Comparison of ENCODE assay signal across 20 mouse cellular contexts in the genomic region with DNA sequence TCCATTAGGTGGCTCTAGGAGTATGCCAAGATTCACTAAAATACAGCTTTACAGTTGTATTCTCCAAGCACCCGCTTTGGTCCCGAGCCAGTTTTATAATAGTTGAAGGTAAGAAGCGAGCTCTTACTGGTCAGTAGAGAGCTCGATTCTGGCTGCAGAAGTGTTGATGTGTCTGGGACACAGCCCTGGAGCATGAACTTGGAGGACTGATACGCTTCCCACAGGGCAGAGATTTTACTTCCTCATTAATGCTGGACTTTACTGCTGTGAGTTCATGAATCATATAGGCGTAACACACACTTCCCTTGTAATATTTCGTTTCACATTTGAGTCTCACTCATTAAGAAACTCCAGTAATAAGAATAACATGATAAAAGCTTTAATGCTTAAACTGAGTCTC.
DNase-seq lines count a peak whose midpoint lies in the region; ATAC-seq and TF ChIP-seq lines count a peak whose summit lies in the region.
"Had no signal": no experiment of that assay in that cellular context is flagged by ENCODE, and none has a peak within 500 bp of the region (broad histone marks: within the 10 kb centered on the region; RNA-seq: fewer than 3 reads in every experiment).

No protein-coding gene starts in this region.

- no peak overlapping the region for H3K4me3 ChIP-seq in heart, adult 2 months
- H3K4me3 ChIP-seq in intestine, postnatal 0 days (ENCODE audit: low read depth, low read length): no peak overlapping the region
- no peak overlapping the region for H3K4me3 ChIP-seq in intestine, embryonic 16.5 days (ENCODE audit: low read length)
- no peak overlapping the region; the same call in 1 of the 2 replicates for H3K4me3 ChIP-seq in macrophage (ENCODE audit: inconsistent target)
- H3K4me3 ChIP-seq in stomach, postnatal 0 days (ENCODE audit: low read depth, low read length): no peak overlapping the region
- H3K4me3 ChIP-seq: embryonic facial prominence, embryonic 12.5 days; erythroblast, embryonic 14.5 days; forebrain, embryonic 13.5 days; layer of hippocampus, adult 2 months; limb, embryonic 15.5 days had no signal

- peak; percentile 91 for DNase-seq in heart, adult 11 months
- DNase-seq in heart, adult 2 months: no peak
- no peak for DNase-seq in stomach, postnatal 0 days (ENCODE audit: low spot score)
- DNase-seq in spleen, postnatal 36 days (ENCODE audit: low spot score in 2 of 2): no peak
- no peak for DNase-seq in cerebellum, postnatal 25 days
- DNase-seq: cerebellum, adult 8-10 months; gastrocnemius, postnatal 36 days; kidney, adult 8-10 months; kidney, postnatal 14 days; lung, postnatal 14 days; right cerebral cortex, adult 18-20 months had no signal

- H3K9ac ChIP-seq in heart, adult 2 months (ENCODE audit: low read depth, low read length): no peak overlapping the region
- H3K9ac ChIP-seq in intestine, postnatal 0 days (ENCODE audit: low read depth, low read length): no peak overlapping the region
- H3K9ac ChIP-seq in intestine, embryonic 16.5 days (ENCODE audit: low read depth, low read length): no peak overlapping the region
- no peak overlapping the region for H3K9ac ChIP-seq in stomach, postnatal 0 days (ENCODE audit: low read length)
- H3K9ac ChIP-seq: embryonic facial prominence, embryonic 12.5 days; forebrain, embryonic 13.5 days; limb, embryonic 15.5 days had no signal

- peak; percentile 64 for ATAC-seq in intestine, postnatal 0 days
- ATAC-seq in intestine, embryonic 16.5 days: no peak
- peak; percentile 78 for ATAC-seq in stomach, postnatal 0 days (ENCODE audit: low FRiP score, low TSS enrichment)
- ATAC-seq: forebrain, embryonic 13.5 days; midbrain, embryonic 16.5 days had no signal

- no peaks in the 10 kb centered on the region; the same call in 1 of the 2 replicates for H3K79me2 ChIP-seq in heart, adult 2 months (replicated peaks; ENCODE audit: control insufficient read depth, insufficient read depth, low read length)
- H3K79me2 ChIP-seq in macrophage (ENCODE audit: inconsistent target): peaks cover 91% of the 10 kb centered on the region

- H3K4me1 ChIP-seq in heart, adult 2 months (ENCODE audit: control insufficient read depth, insufficient read depth, low read length): peaks cover 9% of the 10 kb centered on the region
- peaks cover 12% of the 10 kb centered on the region; the same call in 1 of the 2 replicates for H3K4me1 ChIP-seq in intestine, postnatal 0 days (replicated peaks; ENCODE audit: control insufficient read depth, insufficient read depth, low read length)
- peaks cover 25% of the 10 kb centered on the region for H3K4me1 ChIP-seq in intestine, embryonic 16.5 days (ENCODE audit: control insufficient read depth, insufficient read depth, low read length)
- no peaks in the 10 kb centered on the region; the same call in 1 of the 2 replicates for H3K4me1 ChIP-seq in stomach, postnatal 0 days (replicated peaks; ENCODE audit: control insufficient read depth, insufficient read depth)

- no peak for TF ChIP-seq CTCF in heart, adult 2 months (IDR thresholded peaks at IDR 0.05)
- TF ChIP-seq CTCF in intestine, postnatal 0 days (IDR thresholded peaks at IDR 0.05; ENCODE audit: low read depth): no peak
- no peak for TF ChIP-seq CTCF in stomach, postnatal 0 days (IDR thresholded peaks at IDR 0.05; ENCODE audit: low read depth)

- WGBS in heart, adult 2 months: 60% methylated on average over 7 of the region's 7 CpGs
- WGBS in intestine, postnatal 0 days: 55% methylated on average over 7 of the region's 7 CpGs
- WGBS in intestine, embryonic 16.5 days: 70% methylated on average over 7 of the region's 7 CpGs
- 39% methylated on average over 7 of the region's 7 CpGs for WGBS in macrophage (ENCODE audit: missing documents)
- 75% methylated on average over 7 of the region's 7 CpGs for WGBS in stomach, postnatal 0 days

- H3K27ac ChIP-seq in heart, adult 2 months: no peak overlapping the region
- H3K27ac ChIP-seq in intestine, postnatal 0 days (ENCODE audit: low read depth, low read length): no peak overlapping the region
- H3K27ac ChIP-seq in intestine, embryonic 16.5 days (ENCODE audit: low read length): no peak overlapping the region; the same call in 1 of the 2 replicates
- H3K27ac ChIP-seq in macrophage: peak overlapping the region; percentile 51
- no peak overlapping the region for H3K27ac ChIP-seq in stomach, postnatal 0 days (replicated peaks)
- H3K27ac ChIP-seq: embryonic facial prominence, embryonic 12.5 days; forebrain, embryonic 13.5 days; limb, embryonic 15.5 days had no signal

- H3K27me3 ChIP-seq in heart, adult 2 months (ENCODE audit: control insufficient read depth, insufficient read depth, low read length): no peaks in the 10 kb centered on the region
- H3K27me3 ChIP-seq in intestine, postnatal 0 days (replicated peaks; ENCODE audit: control insufficient read depth, insufficient read depth, low read length): no peaks in the 10 kb centered on the region
- no peaks in the 10 kb centered on the region for H3K27me3 ChIP-seq in intestine, embryonic 16.5 days (replicated peaks; ENCODE audit: control insufficient read depth, insufficient read depth, low read length)
- no peaks in the 10 kb centered on the region for H3K27me3 ChIP-seq in stomach, postnatal 0 days (ENCODE audit: control insufficient read depth, insufficient read depth, low read length)
- H3K27me3 ChIP-seq: embryonic facial prominence, embryonic 12.5 days; forebrain, embryonic 13.5 days; limb, embryonic 15.5 days had no signal

- peaks cover 8% of the 10 kb centered on the region for H3K36me3 ChIP-seq in heart, adult 2 months (ENCODE audit: control insufficient read depth, insufficient read depth, low read length)
- H3K36me3 ChIP-seq in intestine, postnatal 0 days (ENCODE audit: control insufficient read depth, insufficient read depth): peaks cover 4% of the 10 kb centered on the region
- H3K36me3 ChIP-seq in intestine, embryonic 16.5 days (ENCODE audit: control insufficient read depth, insufficient read depth, low read length): peaks cover 4% of the 10 kb centered on the region; the same call in 1 of the 2 replicates
- H3K36me3 ChIP-seq in macrophage (ENCODE audit: inconsistent target): peaks cover 18% of the 10 kb centered on the region
- H3K36me3 ChIP-seq in stomach, postnatal 0 days (ENCODE audit: control insufficient read depth, insufficient read depth, low read length): peaks cover 3% of the 10 kb centered on the region; the same call in 1 of the 2 replicates

- TF ChIP-seq POLR2A in heart, adult 2 months (IDR thresholded peaks at IDR 0.05; ENCODE audit: insufficient read depth, low read depth, low read length): no peak

- no peak overlapping the region for H3K4me2 ChIP-seq in intestine, postnatal 0 days (replicated peaks; ENCODE audit: low read depth)
- no peak overlapping the region for H3K4me2 ChIP-seq in intestine, embryonic 16.5 days (ENCODE audit: low read depth, low read length)
- no peak overlapping the region for H3K4me2 ChIP-seq in stomach, postnatal 0 days (replicated peaks; ENCODE audit: low read depth)
- H3K4me2 ChIP-seq: embryonic facial prominence, embryonic 12.5 days; forebrain, embryonic 13.5 days; limb, embryonic 15.5 days had no signal

- H3K9me3 ChIP-seq in intestine, postnatal 0 days (ENCODE audit: control insufficient read depth): no peaks in the 10 kb centered on the region
- no peaks in the 10 kb centered on the region for H3K9me3 ChIP-seq in intestine, embryonic 16.5 days (ENCODE audit: control insufficient read depth, low read length)
- H3K9me3 ChIP-seq in stomach, postnatal 0 days (ENCODE audit: control insufficient read depth, low read length): no peaks in the 10 kb centered on the region
- H3K9me3 ChIP-seq: embryonic facial prominence, embryonic 12.5 days; forebrain, embryonic 13.5 days; limb, embryonic 15.5 days had no signal

- intact Hi-C loops in heart, adult 2 months (cut with DNase I): loop anchor here (5.0 kb wide), 1 partner anchor 268 kb away; no protein-coding TSS in a partner anchor

- no peak for TF ChIP-seq EP300 in heart, adult 2 months (IDR thresholded peaks at IDR 0.05; ENCODE audit: insufficient read depth, low read depth, low read length)
- no peak for TF ChIP-seq EP300 in stomach, postnatal 0 days (optimal IDR thresholded peaks at IDR 0.05)
